Mouse (Mus musculus) cortical plate, adult 2 months (tissue): ENCODE measurements around the gene Chchd3.

ENCODE experiments used
- CTCF ChIP-seq: fragments of 200-500 bp; IDR thresholded peaks from 2 replicates; pipeline ENCODE4 v1.5.1; 2011; ENCODE audit warnings: mild to moderate bottlenecking, control low read depth, low read length; ENCODE audit not compliant: insufficient read depth; ENCODE audit errors: extremely low read depth
- POLR2A ChIP-seq: fragments of 200-500 bp; IDR thresholded peaks from 2 replicates; pipeline ENCODE4 v1.6.1; 2011; ENCODE audit warnings: mild to moderate bottlenecking, low read length, control low read depth; ENCODE audit not compliant: insufficient read depth; ENCODE audit errors: extremely low read depth

DNA sequence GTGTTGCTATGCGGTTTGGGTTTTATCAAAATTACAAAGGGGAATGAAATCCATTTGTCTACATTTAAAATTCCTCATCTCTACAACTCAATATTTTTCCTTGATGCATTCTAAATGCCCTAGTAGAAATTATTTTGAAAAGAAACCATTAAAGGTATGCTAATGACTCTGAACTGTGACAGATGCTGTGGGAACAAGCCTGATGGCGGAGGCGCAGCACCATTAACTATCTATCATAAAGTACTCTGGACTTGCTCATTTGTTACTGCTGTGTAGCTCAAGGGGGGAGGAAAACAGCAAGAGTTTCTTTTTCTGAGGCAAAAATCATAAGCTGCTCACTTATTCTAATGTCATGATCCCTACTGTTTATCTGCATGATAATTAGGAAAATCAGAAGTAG lies 110.4 kb downstream of the Chchd3 start:
- no peak for TF ChIP-seq CTCF
- no peak for TF ChIP-seq POLR2A
